Mouse (Mus musculus) midbrain, embryonic 16.5 days (tissue): ENCODE data around the gene Fam207a. TPM values are rescaled to one million over a fixed set of nuclear protein-coding genes. Genes with fewer than 3 reads are reported as not detected.

Source experiments
- ATAC-seq: fragments of 200-750 bp; cut with Nextera tagmentation; 2 replicates; pipeline ENCODE4 v1.8.0; 2017; ENCODE audit warnings: moderate TSS enrichment
- H3K27ac ChIP-seq: fragments of 300-500 bp; sonication (generic); 2 replicates; pipeline ENCODE4 v1.5.1; 2014; ENCODE audit warnings: mild to moderate bottlenecking, low read length, mixed read lengths
- H3K27me3 ChIP-seq: fragments of 300-500 bp; sonication (generic); 2 replicates; pipeline ENCODE4 v1.6.1; 2014; ENCODE audit warnings: low read depth, low read length, mixed read lengths; ENCODE audit not compliant: control insufficient read depth, insufficient read depth
- H3K36me3 ChIP-seq: fragments of 300-500 bp; sonication (generic); 2 replicates; pipeline ENCODE4 v1.6.1; 2014; ENCODE audit warnings: mild to moderate bottlenecking, low read length, moderate library complexity, mixed read lengths; ENCODE audit not compliant: control insufficient read depth, insufficient read depth
- H3K4me1 ChIP-seq: fragments of 300-500 bp; sonication (generic); 2 replicates; pipeline ENCODE4 v1.6.1; 2014; ENCODE audit warnings: mild to moderate bottlenecking, low read length, mixed read lengths; ENCODE audit not compliant: control insufficient read depth, insufficient read depth
- H3K4me2 ChIP-seq: fragments of 300-500 bp; sonication (generic); 2 replicates; pipeline ENCODE4 v1.6.1; 2014; ENCODE audit warnings: mild to moderate bottlenecking, low read length, mixed read lengths
- H3K4me3 ChIP-seq: fragments of 300-500 bp; sonication (generic); 2 replicates; pipeline ENCODE4 v1.5.1; 2014; ENCODE audit warnings: low read depth, mild to moderate bottlenecking, low read length, moderate library complexity, mixed read lengths
- H3K9ac ChIP-seq: fragments of 300-500 bp; sonication (generic); 2 replicates; pipeline ENCODE4 v1.6.1; 2014; ENCODE audit warnings: low read depth, low read length, mixed read lengths
- H3K9me3 ChIP-seq: fragments of 300-500 bp; sonication (generic); replicated peaks from 2 replicates; pipeline ENCODE4 v1.6.1; 2014; ENCODE audit warnings: mild to moderate bottlenecking, low read length, mixed read lengths; ENCODE audit not compliant: control insufficient read depth, poor library complexity, severe bottlenecking
- WGBS: fragments of 180-500 bp; shearing (Covaris S2); extraction: QIAGEN DNeasy Blood & Tissue Kit; methylation state at CpG from one replicate; pipeline ENCODE4 v1.1.7; 2014; 5-methylcytosine and 5-hydroxymethylcytosine counted together
- polyA plus RNA-seq: library from polyadenylated mRNA; unstranded; fragments of >200 nt; fragmentation: Nextera tagmentation; extraction: Ambion mirVana; gene quantifications from 2 replicates; pipeline ENCODE4 v1.2.1, GENCODE M21; 2015

The Fam207a gene
- polyA plus RNA-seq, 1 experiment from 2014 or later: 40.5 TPM

GRCm38 (mm10) chr10:77552162-77552561 lies 36.6 kb upstream of the Fam207a start:
- no peaks in the 10 kb centered on the region for H3K9me3 ChIP-seq
- no peak overlapping the region for H3K9ac ChIP-seq
- no peak overlapping the region for H3K27ac ChIP-seq
- 87% methylated on average over 5 of the region's 5 CpGs for WGBS
- no peak for ATAC-seq
- H3K27me3 ChIP-seq: no peaks in the 10 kb centered on the region
- no peak overlapping the region for H3K4me3 ChIP-seq
- no peaks in the 10 kb centered on the region for H3K4me1 ChIP-seq
- H3K36me3 ChIP-seq: no peaks in the 10 kb centered on the region
- H3K4me2 ChIP-seq: no peak overlapping the region

- Histone ChIP-seq H3K36me3 (no peaks in the 10 kb centered on the region), H3K27ac (no peak overlapping the region), H3K9ac (no peak overlapping the region), H3K4me3 (no peak overlapping the region), H3K9me3 (no peaks in the 10 kb centered on the region), H3K4me2 (no peak overlapping the region), H3K27me3 (no peaks in the 10 kb centered on the region), H3K4me1 (no peaks in the 10 kb centered on the region)
- ATAC-seq: no peak
- 69% methylated on average over 11 of the region's 11 CpGs for WGBS
Observed at GRCm38 (mm10) chr10:77550874-77551273, 35.3 kb upstream of the Fam207a start.

- no peak for ATAC-seq
- Histone ChIP-seq H3K4me1 (no peaks in the 10 kb centered on the region), H3K27ac (no peak overlapping the region), H3K4me3 (no peak overlapping the region), H3K36me3 (no peaks in the 10 kb centered on the region), H3K9ac (no peak overlapping the region), H3K4me2 (no peak overlapping the region), H3K27me3 (no peaks in the 10 kb centered on the region), H3K9me3 (no peaks in the 10 kb centered on the region)
- 85% methylated on average over 10 of the region's 10 CpGs for WGBS
Observed at GRCm38 (mm10) chr10:77548576-77548975, 33.0 kb upstream of the Fam207a start.

GRCm38 (mm10) chr10:77544916-77545315 lies 29.3 kb upstream of the Fam207a start:
- H3K4me2 ChIP-seq: no peak overlapping the region
- no peak overlapping the region for H3K4me3 ChIP-seq
- H3K4me1 ChIP-seq: no peaks in the 10 kb centered on the region
- WGBS: 79% methylated on average over 5 of the region's 5 CpGs
- no peak overlapping the region for H3K27ac ChIP-seq
- H3K9ac ChIP-seq: no peak overlapping the region
- no peaks in the 10 kb centered on the region for H3K27me3 ChIP-seq
- no peak for ATAC-seq
- H3K36me3 ChIP-seq: no peaks in the 10 kb centered on the region
- no peaks in the 10 kb centered on the region for H3K9me3 ChIP-seq

GRCm38 (mm10) chr10:77543226-77543625 lies 27.6 kb upstream of the Fam207a start:
- Histone ChIP-seq H3K27ac (no peak overlapping the region), H3K9me3 (no peaks in the 10 kb centered on the region), H3K27me3 (no peaks in the 10 kb centered on the region), H3K9ac (no peak overlapping the region), H3K36me3 (no peaks in the 10 kb centered on the region), H3K4me2 (no peak overlapping the region), H3K4me1 (no peaks in the 10 kb centered on the region), H3K4me3 (no peak overlapping the region)
- 44% methylated on average over 7 of the region's 7 CpGs for WGBS
- ATAC-seq: no peak

- Histone ChIP-seq H3K4me1 (no peaks in the 10 kb centered on the region), H3K4me2 (no peak overlapping the region), H3K36me3 (no peaks in the 10 kb centered on the region), H3K27me3 (no peaks in the 10 kb centered on the region), H3K9me3 (no peaks in the 10 kb centered on the region), H3K4me3 (no peak overlapping the region), H3K27ac (no peak overlapping the region), H3K9ac (no peak overlapping the region)
- WGBS: 80% methylated on average over 10 of the region's 10 CpGs
- ATAC-seq: no peak
Observed at GRCm38 (mm10) chr10:77541864-77542666, 26.5 kb upstream of the Fam207a start.

GRCm38 (mm10) chr10:77540576-77541102 lies 25.1 kb upstream of the Fam207a start:
- Histone ChIP-seq H3K4me3 (no peak overlapping the region), H3K36me3 (no peaks in the 10 kb centered on the region), H3K27ac (no peak overlapping the region), H3K4me2 (no peak overlapping the region), H3K27me3 (no peaks in the 10 kb centered on the region), H3K9me3 (no peaks in the 10 kb centered on the region), H3K4me1 (no peaks in the 10 kb centered on the region), H3K9ac (no peak overlapping the region)
- WGBS: 80% methylated on average over 4 of the region's 4 CpGs
- no peak for ATAC-seq

- ATAC-seq: no peak
- H3K27ac ChIP-seq: no peak overlapping the region
- no peaks in the 10 kb centered on the region for H3K27me3 ChIP-seq
- no peaks in the 10 kb centered on the region for H3K4me1 ChIP-seq
- WGBS: 85% methylated on average over 7 of the region's 7 CpGs
- no peak overlapping the region for H3K4me2 ChIP-seq
- H3K9me3 ChIP-seq: no peaks in the 10 kb centered on the region
- H3K4me3 ChIP-seq: no peak overlapping the region
- no peak overlapping the region for H3K9ac ChIP-seq
- H3K36me3 ChIP-seq: no peaks in the 10 kb centered on the region
Observed at GRCm38 (mm10) chr10:77539320-77539945, 23.8 kb upstream of the Fam207a start.
